Mouse (Mus musculus): ENCODE measurements around the gene Gm9507.
A peak's percentile ranks its signal among the peaks of the same experiment; 100 is the strongest.
"Not testable (repeated sequence)": the region's sequence is repeated elsewhere in the genome, so short reads cannot be mapped to it uniquely, and the experiment has no call there.

The Gm9507 gene

GRCm38 (mm10) chr10:77811743-77812142 lies at the start of gene Gm9507:
Gm9507 (minus strand) TSS chr10:77811843.
- no peak for DNase-seq (ENCODE audit: low spot score in 2 of 2)

GRCm38 (mm10) chr10:77852559-77852958 lies 40.9 kb upstream of the Gm9507 start, which contains the start of gene Gm10318:
Gm10318 (plus strand) TSS chr10:77852859.
- DNase-seq (ENCODE audit: low spot score in 2 of 2) = no peak

- no peak for DNase-seq (ENCODE audit: low spot score in 2 of 2)
These were observed 35.9 kb upstream of the Gm9507 start for GRCm38 (mm10) chr10:77847538-77847937.

- DNase-seq (ENCODE audit: low spot score in 2 of 2) = no peak
These were observed 35.3 kb upstream of the Gm9507 start for GRCm38 (mm10) chr10:77846961-77847360.

GRCm38 (mm10) chr10:77846503-77846902 lies 34.9 kb upstream of the Gm9507 start, which contains the start of gene Gm36176:
Gm36176 (plus strand) TSS chr10:77846803.
- no peak for DNase-seq (ENCODE audit: low spot score in 2 of 2)

- DNase-seq (ENCODE audit: low spot score in 2 of 2) = no peak
These were observed 27.4 kb upstream of the Gm9507 start for GRCm38 (mm10) chr10:77839006-77839405.

- peak; percentile 19 to 25 for DNase-seq (ENCODE audit: low spot score in 2 of 2)
These were observed 24.0 kb upstream of the Gm9507 start, which contains the start of gene Krtap10-10 for GRCm38 (mm10) chr10:77835647-77836046. Krtap10-10 (plus strand) TSS chr10:77835947.

GRCm38 (mm10) chr10:77826951-77827350 lies 15.3 kb upstream of the Gm9507 start, which contains the start of gene Krtap10-4:
Krtap10-4 (minus strand) TSS chr10:77827095.
- no peak for DNase-seq (ENCODE audit: low spot score in 2 of 2)

GRCm38 (mm10) chr10:77819203-77819602 lies 7.6 kb upstream of the Gm9507 start:
- DNase-seq (ENCODE audit: low spot score in 2 of 2) = no peak

GRCm38 (mm10) chr10:77818523-77818922 lies 6.9 kb upstream of the Gm9507 start:
- DNase-seq (ENCODE audit: low spot score in 2 of 2) = no peak

- no peak for DNase-seq (ENCODE audit: low spot score in 2 of 2)
These were observed 3.9 kb upstream of the Gm9507 start for GRCm38 (mm10) chr10:77815514-77815913.

GRCm38 (mm10) chr10:77814382-77814781 lies 2.7 kb upstream of the Gm9507 start, which contains the start of gene Gm2696:
Gm2696 (plus strand) TSS chr10:77814682.
- no peak for DNase-seq (ENCODE audit: low spot score in 2 of 2)

- no peak for DNase-seq (ENCODE audit: low spot score in 2 of 2)
These were observed 7.5 kb downstream of the Gm9507 start for GRCm38 (mm10) chr10:77804095-77804494.

GRCm38 (mm10) chr10:77798921-77799508 lies 12.6 kb downstream of the Gm9507 start, which contains the start of gene Gm19668:
Gm19668 (minus strand) TSS chr10:77799133.
- no peak for DNase-seq (ENCODE audit: low spot score in 2 of 2)

- DNase-seq (ENCODE audit: low spot score in 2 of 2) = not testable (repeated sequence)
These were observed 13.3 kb downstream of the Gm9507 start for GRCm38 (mm10) chr10:77798164-77798920.

- no peak for DNase-seq (ENCODE audit: low spot score in 2 of 2)
These were observed 14.0 kb downstream of the Gm9507 start for GRCm38 (mm10) chr10:77797677-77798076.

GRCm38 (mm10) chr10:77794976-77795375 lies 16.7 kb downstream of the Gm9507 start, which contains the start of gene Gm9639:
Gm9639 (minus strand) TSS chr10:77795076.
- no peak for DNase-seq (ENCODE audit: low spot score in 2 of 2)

- DNase-seq (ENCODE audit: low spot score in 2 of 2) = no peak
These were observed 23.0 kb downstream of the Gm9507 start for GRCm38 (mm10) chr10:77788621-77789020.

- DNase-seq (ENCODE audit: low spot score in 2 of 2) = peak in 1 of 2 experiments; percentile 12
These were observed 23.8 kb downstream of the Gm9507 start, which contains the start of gene Gm7137 for GRCm38 (mm10) chr10:77787876-77788275. Gm7137 (minus strand) TSS chr10:77788200.

- not testable (repeated sequence) for DNase-seq (ENCODE audit: low spot score in 2 of 2)
These were observed 28.2 kb downstream of the Gm9507 start for GRCm38 (mm10) chr10:77783396-77783795.

- not testable (repeated sequence) for DNase-seq (ENCODE audit: low spot score in 2 of 2)
These were observed 29.2 kb downstream of the Gm9507 start, which contains the start of gene Gm3250 for GRCm38 (mm10) chr10:77782442-77782841. Gm3250 (minus strand) TSS chr10:77782542.

GRCm38 (mm10) chr10:77776844-77777243 lies 34.8 kb downstream of the Gm9507 start, which contains the start of gene Gm7138:
Gm7138 (minus strand) TSS chr10:77776944.
- not testable (repeated sequence) for DNase-seq (ENCODE audit: low spot score in 2 of 2)

Data from right cerebral cortex, adult 2 months (tissue).